Comparison of ENCODE assay signal across 23 mouse cellular contexts in the genomic region with DNA sequence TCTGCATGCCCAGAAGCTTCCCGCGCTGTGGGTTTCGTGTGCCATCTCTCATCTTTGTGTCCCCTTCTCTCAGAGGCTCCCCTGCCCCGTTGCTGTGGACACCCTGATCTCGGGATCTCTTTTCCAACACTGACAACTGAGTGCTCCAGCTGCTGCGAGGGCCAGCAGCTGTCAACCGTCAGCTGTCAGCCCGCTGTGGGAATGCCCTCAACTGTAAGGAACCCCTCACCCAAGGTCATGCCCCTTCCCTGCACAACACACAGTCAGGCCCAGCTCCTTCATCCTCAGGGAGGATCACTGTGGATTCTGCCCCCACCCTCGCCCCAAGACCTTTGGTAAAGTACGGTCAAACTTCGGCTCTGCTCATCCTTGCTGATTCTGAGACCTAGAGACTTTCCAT. TPM values are rescaled to one million over a fixed set of nuclear protein-coding genes. Genes with fewer than 3 reads are reported as not detected.
DNase-seq lines count a peak whose midpoint lies in the region; ATAC-seq and TF ChIP-seq lines count a peak whose summit lies in the region.
"Had no signal": no experiment of that assay in that cellular context is flagged by ENCODE, and none has a peak within 500 bp of the region (broad histone marks: within the 10 kb centered on the region; RNA-seq: fewer than 3 reads in every experiment).

No protein-coding gene starts in this region.

- H3K9ac ChIP-seq in heart, postnatal 0 days (replicated peaks; ENCODE audit: low read depth, low read length), result no peak overlapping the region
- no peak overlapping the region for H3K9ac ChIP-seq in limb, embryonic 13.5 days
- H3K9ac ChIP-seq: forebrain, embryonic 12.5 days; hindbrain, embryonic 13.5 days; liver, embryonic 14.5 days; midbrain, embryonic 13.5 days had no signal

- H3K4me2 ChIP-seq in heart, postnatal 0 days (ENCODE audit: low read depth, low read length), result no peak overlapping the region
- no peak overlapping the region for H3K4me2 ChIP-seq in limb, embryonic 13.5 days (replicated peaks)
- H3K4me2 ChIP-seq: forebrain, embryonic 12.5 days; hindbrain, embryonic 13.5 days; midbrain, embryonic 13.5 days had no signal

- TF ChIP-seq EP300 in heart, postnatal 0 days (IDR thresholded peaks at IDR 0.05; ENCODE audit: low read depth), result no peak

- no peak for TF ChIP-seq CTCF in heart, postnatal 0 days (IDR thresholded peaks at IDR 0.05; ENCODE audit: low read depth)
- TF ChIP-seq CTCF in thymus, adult 2 months (IDR thresholded peaks at IDR 0.05; ENCODE audit: borderline replicate concordance, control insufficient read depth, extremely low read depth, insufficient read depth, low read length, poor library complexity), result 0 out of 2 replicates have a peak, but pooled peaks have one; percentile 9

- H3K9me3 ChIP-seq in heart, embryonic 10.5 days, result no peaks in the 10 kb centered on the region
- H3K9me3 ChIP-seq in heart, postnatal 0 days (replicated peaks; ENCODE audit: control insufficient read depth, low read length), result no peaks in the 10 kb centered on the region
- H3K9me3 ChIP-seq in limb, embryonic 13.5 days, result no peaks in the 10 kb centered on the region
- no peaks in the 10 kb centered on the region for H3K9me3 ChIP-seq in limb, embryonic 10.5 days (replicated peaks)
- H3K9me3 ChIP-seq: forebrain, embryonic 12.5 days; hindbrain, embryonic 13.5 days; midbrain, embryonic 13.5 days had no signal

- H3K27ac ChIP-seq in heart, embryonic 10.5 days, result peak overlapping the region; percentile 79
- H3K27ac ChIP-seq in heart, postnatal 0 days (ENCODE audit: low read depth), result peak overlapping the region; percentile 51
- H3K27ac ChIP-seq in limb, embryonic 13.5 days, result no peak overlapping the region
- no peak overlapping the region for H3K27ac ChIP-seq in limb, embryonic 10.5 days
- H3K27ac ChIP-seq in thymus, adult 2 months (ENCODE audit: control insufficient read depth, insufficient read depth, low read length), result no peak overlapping the region
- H3K27ac ChIP-seq: forebrain, embryonic 12.5 days; hindbrain, embryonic 13.5 days; liver, embryonic 14.5 days; midbrain, embryonic 13.5 days had no signal

- no peaks in the 10 kb centered on the region for H3K27me3 ChIP-seq in heart, embryonic 10.5 days (ENCODE audit: insufficient read depth, poor library complexity, severe bottlenecking)
- no peaks in the 10 kb centered on the region for H3K27me3 ChIP-seq in heart, postnatal 0 days (ENCODE audit: control insufficient read depth, insufficient read depth, low read length)
- no peaks in the 10 kb centered on the region for H3K27me3 ChIP-seq in limb, embryonic 13.5 days
- H3K27me3 ChIP-seq in limb, embryonic 10.5 days (ENCODE audit: low read depth, poor library complexity, severe bottlenecking), result no peaks in the 10 kb centered on the region
- no peaks in the 10 kb centered on the region for H3K27me3 ChIP-seq in thymus, adult 2 months (ENCODE audit: control insufficient read depth, insufficient read depth, low read length)
- H3K27me3 ChIP-seq: forebrain, embryonic 12.5 days; hindbrain, embryonic 13.5 days; midbrain, embryonic 13.5 days; Patski had no signal

- H3K4me1 ChIP-seq in heart, embryonic 10.5 days, result peaks cover 28% of the 10 kb centered on the region
- peaks cover 23% of the 10 kb centered on the region for H3K4me1 ChIP-seq in heart, postnatal 0 days (ENCODE audit: control insufficient read depth, insufficient read depth)
- no peaks in the 10 kb centered on the region for H3K4me1 ChIP-seq in limb, embryonic 13.5 days
- no peaks in the 10 kb centered on the region for H3K4me1 ChIP-seq in limb, embryonic 10.5 days
- no peaks in the 10 kb centered on the region for H3K4me1 ChIP-seq in thymus, adult 2 months (replicated peaks; ENCODE audit: control insufficient read depth, insufficient read depth, low read length)
- H3K4me1 ChIP-seq: forebrain, embryonic 12.5 days; hindbrain, embryonic 13.5 days; midbrain, embryonic 13.5 days had no signal

- TF ChIP-seq POLR2A in thymus, adult 2 months (IDR thresholded peaks at IDR 0.05; ENCODE audit: control insufficient read depth, extremely low read depth, insufficient read depth, low read length, poor library complexity), result no peak

- DNase-seq in heart, embryonic 10.5 days (ENCODE audit: low spot score), result peak; percentile 82
- no peak for DNase-seq in heart, adult 9 months (ENCODE audit: low spot score in 2 of 2)
- no peak for DNase-seq in heart, postnatal 0 days (ENCODE audit: low spot score)
- no peak for DNase-seq in heart, adult 8-10 months (ENCODE audit: low spot score)
- DNase-seq in limb, embryonic 10.5 days (ENCODE audit: low spot score), result no peak
- no peak for DNase-seq in thymus, adult 2 months
- DNase-seq in thymus, postnatal 14 days, result no peak
- DNase-seq: adrenal gland, adult 8-10 months; cerebellum, adult 8-10 months; thymus, postnatal 4 days had no signal

- ATAC-seq in heart, postnatal 0 days (ENCODE audit: insufficient read depth, low read depth), result no peak; the same call in 1 of the 2 replicates
- peak; percentile 75 for ATAC-seq in limb, embryonic 13.5 days (ENCODE audit: low FRiP score, low read depth)
- ATAC-seq: CD4-positive, CD25-positive, alpha-beta regulatory T cell, adult 4 months; inflammation-experienced regulatory T-cells, adult 6 months; midbrain, embryonic 13.5 days; Patski had no signal

- H3K36me3 ChIP-seq in heart, embryonic 10.5 days, result peaks cover 82% of the 10 kb centered on the region
- peaks cover 73% of the 10 kb centered on the region for H3K36me3 ChIP-seq in heart, postnatal 0 days (replicated peaks; ENCODE audit: control insufficient read depth, insufficient read depth, low read length)
- peaks cover 65% of the 10 kb centered on the region for H3K36me3 ChIP-seq in limb, embryonic 13.5 days
- H3K36me3 ChIP-seq in limb, embryonic 10.5 days, result peaks cover 9% of the 10 kb centered on the region
- no peaks in the 10 kb centered on the region for H3K36me3 ChIP-seq in thymus, adult 2 months (ENCODE audit: control insufficient read depth, insufficient read depth, low read length)
- H3K36me3 ChIP-seq: forebrain, embryonic 12.5 days; hindbrain, embryonic 13.5 days; midbrain, embryonic 13.5 days had no signal

- WGBS in heart, embryonic 10.5 days, result 35% methylated on average over 11 of the region's 11 CpGs
- WGBS in heart, postnatal 0 days, result 38% methylated on average over 11 of the region's 11 CpGs
- 81% methylated on average over 11 of the region's 11 CpGs for WGBS in limb, embryonic 13.5 days
- 79% methylated on average over 11 of the region's 11 CpGs for WGBS in limb, embryonic 10.5 days
- WGBS in thymus, adult 2 months, result 93% methylated on average over 11 of the region's 11 CpGs

- H3K4me3 ChIP-seq in heart, embryonic 10.5 days, result no peak overlapping the region
- H3K4me3 ChIP-seq in heart, postnatal 0 days (ENCODE audit: low read depth, low read length), result no peak overlapping the region
- no peak overlapping the region for H3K4me3 ChIP-seq in limb, embryonic 13.5 days
- H3K4me3 ChIP-seq in limb, embryonic 10.5 days, result no peak overlapping the region
- no peak overlapping the region for H3K4me3 ChIP-seq in thymus, adult 2 months (ENCODE audit: control insufficient read depth, insufficient read depth, low read length)
- H3K4me3 ChIP-seq: forebrain, embryonic 12.5 days; hindbrain, embryonic 13.5 days; midbrain, embryonic 13.5 days had no signal

RNA-seq across cellular contexts. Expression of a gene that starts 8.5 kb away (rescaled TPM):
- 140 and 193 TPM in 2 replicates for polyA plus RNA-seq in heart, embryonic 10.5 days (2016; fragmentation: Nextera tagmentation; extraction: Ambion mirVana)
- 697 and 786 TPM in 2 replicates for total RNA-seq in heart, postnatal 0 days (2014; rRNA removed; ENCODE audit: low replicate concordance)
- polyA plus RNA-seq in heart, postnatal 0 days (2015; fragmentation: Nextera tagmentation; extraction: Ambion mirVana), result 293 and 303 TPM in 2 replicates
- 100 to 1,000 TPM; 185 to 199 (median 197) TPM for total RNA-seq in heart, adult 8-10 months (2022)
- 69.0 and 72.7 TPM in 2 replicates for polyA plus RNA-seq in limb, embryonic 13.5 days (2015; fragmentation: Nextera tagmentation; extraction: Ambion mirVana)
- 53.8 and 58.6 TPM in 2 replicates for polyA plus RNA-seq in limb, embryonic 10.5 days (2016; fragmentation: Nextera tagmentation; extraction: Ambion mirVana)
- polyA plus RNA-seq in thymus, adult 2 months (2012; rRNA removed), result 36.4 and 55.5 TPM in 2 replicates
- total RNA-seq: granulocyte monocyte progenitor cell, adult 5-6 weeks; megakaryocyte progenitor cell, adult 5-6 weeks had no signal

RNA-seq across cellular contexts. Expression of a gene that starts 12.0 kb away (rescaled TPM):
- polyA plus RNA-seq in heart, embryonic 10.5 days (2016; fragmentation: Nextera tagmentation; extraction: Ambion mirVana), result 130 and 138 TPM in 2 replicates
- total RNA-seq in heart, postnatal 0 days (2014; rRNA removed; ENCODE audit: low replicate concordance), result 76.5 and 81.3 TPM in 2 replicates
- polyA plus RNA-seq in heart, postnatal 0 days (2015; fragmentation: Nextera tagmentation; extraction: Ambion mirVana), result 43.6 and 44.8 TPM in 2 replicates
- total RNA-seq in heart, adult 8-10 months (2022), result 10 to 100 TPM; 24.8 to 37.3 (median 34.9) TPM
- 88.6 and 88.7 TPM in 2 replicates for polyA plus RNA-seq in limb, embryonic 13.5 days (2015; fragmentation: Nextera tagmentation; extraction: Ambion mirVana)
- 78.1 and 87.9 TPM in 2 replicates for polyA plus RNA-seq in limb, embryonic 10.5 days (2016; fragmentation: Nextera tagmentation; extraction: Ambion mirVana)
- polyA plus RNA-seq in thymus, adult 2 months (2012; rRNA removed), result 10.0 and 11.4 TPM in 2 replicates

RNA-seq across cellular contexts. Expression of a gene that starts 34.3 kb away (rescaled TPM):
- 1.1 and 1.2 TPM in 2 replicates for polyA plus RNA-seq in heart, embryonic 10.5 days (2016; fragmentation: Nextera tagmentation; extraction: Ambion mirVana)
- 0.35 TPM in 1 of 2 replicates, not detected in the other for total RNA-seq in heart, postnatal 0 days (2014; rRNA removed; ENCODE audit: low replicate concordance)
- polyA plus RNA-seq in heart, postnatal 0 days (2015; fragmentation: Nextera tagmentation; extraction: Ambion mirVana), result 0.36 and 0.37 TPM in 2 replicates
- under 1 TPM in 2 of 4 experiments, not detected in 2; 0.37 to 0.76 TPM for total RNA-seq in heart, adult 8-10 months (2022)
- polyA plus RNA-seq in limb, embryonic 13.5 days (2015; fragmentation: Nextera tagmentation; extraction: Ambion mirVana), result 4.2 and 4.9 TPM in 2 replicates
- polyA plus RNA-seq in limb, embryonic 10.5 days (2016; fragmentation: Nextera tagmentation; extraction: Ambion mirVana), result 1.4 and 1.6 TPM in 2 replicates
- 2.4 and 2.8 TPM in 2 replicates for polyA plus RNA-seq in thymus, adult 2 months (2012; rRNA removed)
- total RNA-seq: gastrocnemius, adult 8-10 months; granulocyte monocyte progenitor cell, adult 5-6 weeks; layer of hippocampus, postnatal 10 days; left cerebral cortex, adult 8-10 months; megakaryocyte progenitor cell, adult 5-6 weeks had no signal
- polyA plus RNA-seq: CD4-positive, CD25-positive, alpha-beta regulatory T cell, adult 4 months; hindbrain, embryonic 13.5 days had no signal

RNA-seq across cellular contexts. Expression of a gene that starts 47.0 kb away (rescaled TPM):
- 237 and 260 TPM in 2 replicates for polyA plus RNA-seq in heart, embryonic 10.5 days (2016; fragmentation: Nextera tagmentation; extraction: Ambion mirVana)
- total RNA-seq in heart, postnatal 0 days (2014; rRNA removed; ENCODE audit: low replicate concordance), result 170 and 172 TPM in 2 replicates
- 164 and 166 TPM in 2 replicates for polyA plus RNA-seq in heart, postnatal 0 days (2015; fragmentation: Nextera tagmentation; extraction: Ambion mirVana)
- total RNA-seq in heart, adult 8-10 months (2022), result 100 to 1,000 TPM in 1 of 4 experiments, 10 to 100 TPM in 3; 94.0 to 101 (median 99.2) TPM
- polyA plus RNA-seq in limb, embryonic 13.5 days (2015; fragmentation: Nextera tagmentation; extraction: Ambion mirVana), result 126 and 133 TPM in 2 replicates
- 244 and 285 TPM in 2 replicates for polyA plus RNA-seq in limb, embryonic 10.5 days (2016; fragmentation: Nextera tagmentation; extraction: Ambion mirVana)
- 109 and 120 TPM in 2 replicates for polyA plus RNA-seq in thymus, adult 2 months (2012; rRNA removed)

Comparison
In these comparisons a context has a peak if more than half of its experiments do, and no peak if none do; other contexts are left out.
1. H3K27ac ChIP-seq: peak in heart, embryonic 10.5 days (single experiment) and heart, postnatal 0 days (single experiment); none in limb, embryonic 13.5 days (single experiment), limb, embryonic 10.5 days (single experiment) and thymus, adult 2 months (single experiment).